Mouse (Mus musculus) bone marrow, adult 2 months (tissue): ENCODE measurements at regions not wholly inside any gene's neighbourhood (a gene's known extent, or its start where the extent isn't known, plus 50 kb on each side); places are given as distances from the start of the nearest gene placed in this dataset.

Experiments used
- H3K27ac ChIP-seq: fragments of 200-500 bp; 2 replicates; pipeline ENCODE4 v1.5.1; 2012; ENCODE audit warnings: low read depth, mild to moderate bottlenecking, control low read depth, inconsistent platforms, low read length; ENCODE audit not compliant: control insufficient read depth, poor library complexity, insufficient read depth
- H3K4me1 ChIP-seq: fragments of 200-500 bp; 2 replicates; pipeline ENCODE4 v1.6.1; 2011; ENCODE audit warnings: low read length; ENCODE audit not compliant: control insufficient read depth, insufficient read depth
- H3K4me3 ChIP-seq: fragments of 200-500 bp; replicated peaks from 2 replicates; pipeline ENCODE3; 2011; ENCODE audit warnings: mild to moderate bottlenecking, low read depth, low read length, control low read depth; ENCODE audit not compliant: control insufficient read depth
- CTCF ChIP-seq: fragments of 200-500 bp; IDR thresholded peaks from 2 replicates; pipeline ENCODE4 v1.5.1; 2011; ENCODE audit warnings: low read length, control low read depth; ENCODE audit not compliant: control insufficient read depth, insufficient read depth
- POLR2A ChIP-seq: fragments of 200-500 bp; IDR thresholded peaks from 2 replicates; pipeline ENCODE4 v1.6.1; 2011; ENCODE audit warnings: low read depth, mild to moderate bottlenecking, control low read depth, low read length, borderline replicate concordance; ENCODE audit not compliant: control insufficient read depth
- WGBS: fragments of 180-500 bp; shearing (Covaris S2); methylation state at CpG from one replicate; pipeline ENCODE4 v1.1.7; 2018; 5-methylcytosine and 5-hydroxymethylcytosine counted together

DNA sequence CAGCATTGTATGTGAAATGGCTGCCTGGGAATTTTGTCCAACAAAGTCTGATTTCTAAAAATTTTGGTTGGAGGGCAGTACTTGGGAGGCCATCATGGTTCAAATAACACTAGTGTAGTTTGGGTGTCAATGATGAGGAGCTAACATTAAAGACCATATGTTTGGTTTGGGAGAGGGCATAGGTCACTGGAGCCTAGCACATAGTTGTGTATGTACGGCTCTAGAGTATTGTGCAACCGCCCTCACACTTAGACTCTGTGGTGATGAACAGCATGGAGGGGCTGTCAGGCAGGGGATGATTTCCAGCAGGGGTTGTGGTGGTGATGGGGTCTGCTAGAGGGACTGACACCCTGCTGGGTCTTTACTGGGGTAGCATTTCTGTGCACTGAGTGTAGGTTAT lies 117.0 kb upstream of the Gm30302 start:
- WGBS, result 95% methylated on average over 2 of the region's 2 CpGs
- H3K27ac ChIP-seq, result no peak overlapping the region
- TF ChIP-seq CTCF (no peak), POLR2A (no peak)
- H3K4me3 ChIP-seq, result no peak overlapping the region
- no peaks in the 10 kb centered on the region for H3K4me1 ChIP-seq
